8 mouse cellular contexts compared by ENCODE assay signal in genomic region chr7:44986879-44987718, GRCm38 (mm10). TPM values are rescaled to one million over a fixed set of nuclear protein-coding genes. Genes with fewer than 3 reads are reported as not detected.
A peak's percentile ranks its signal among the peaks of the same experiment; 100 is the strongest.
DNase-seq lines count a peak whose midpoint lies in the region; ATAC-seq and TF ChIP-seq lines count a peak whose summit lies in the region.

No protein-coding gene starts in this region.

- WGBS in kidney, embryonic 14.5 days, result under 1% methylated on average over 29 of the region's 29 CpGs
- under 1% methylated on average over 29 of the region's 29 CpGs for WGBS in intestine, embryonic 14.5 days

- H3K4me2 ChIP-seq in kidney, embryonic 14.5 days (replicated peaks; ENCODE audit: low read depth, low read length), result peak overlapping the region; percentile 68
- H3K4me2 ChIP-seq in intestine, embryonic 14.5 days (ENCODE audit: low read length), result peak overlapping the region; percentile 77
- H3K4me2 ChIP-seq in myocyte (ENCODE audit: low read depth), result peak overlapping the region; percentile 85

- peak overlapping the region; percentile 82 for H3K9ac ChIP-seq in kidney, embryonic 14.5 days (ENCODE audit: low read depth, low read length)
- peak overlapping the region; percentile 80 for H3K9ac ChIP-seq in intestine, embryonic 14.5 days (ENCODE audit: low read length)

- peaks cover 26% of the 10 kb centered on the region for H3K4me1 ChIP-seq in kidney, embryonic 14.5 days (ENCODE audit: control insufficient read depth, insufficient read depth, low read length)
- H3K4me1 ChIP-seq in intestine, embryonic 14.5 days (replicated peaks; ENCODE audit: control insufficient read depth, insufficient read depth, low read length), result peaks cover 22% of the 10 kb centered on the region

- H3K79me2 ChIP-seq in myocyte (ENCODE audit: control insufficient read depth, insufficient read depth), result peaks cover 57% of the 10 kb centered on the region

- TF ChIP-seq POLR2A in myocyte (IDR thresholded peaks at IDR 0.05; ENCODE audit: insufficient read length, low read depth), result peak; percentile 60

- DNase-seq in kidney, adult 11 months, result no peak
- peak; percentile 86 for DNase-seq in embryo, embryonic 10.5 days (ENCODE audit: low spot score)
- peak; percentile 91 for DNase-seq in intestine, embryonic 14.5 days (ENCODE audit: low spot score)
- no peak for DNase-seq in gastrocnemius, adult 18-20 months (ENCODE audit: low spot score)
- DNase-seq in right cerebral cortex, postnatal 25 days, result no peak
- no peak for DNase-seq in gastrocnemius, postnatal 14 days

- ATAC-seq in kidney, embryonic 14.5 days (ENCODE audit: low FRiP score, low TSS enrichment), result peak; percentile 21
- peak; percentile 34 for ATAC-seq in intestine, embryonic 14.5 days (replicated peaks; ENCODE audit: low FRiP score, low TSS enrichment, low read depth)

- peak overlapping the region; percentile 96 for H3K27ac ChIP-seq in kidney, embryonic 14.5 days (ENCODE audit: low read depth, low read length)
- peak overlapping the region; percentile 84 for H3K27ac ChIP-seq in intestine, embryonic 14.5 days (ENCODE audit: low read depth)

- peak overlapping the region; percentile 97 for H3K4me3 ChIP-seq in kidney, embryonic 14.5 days (ENCODE audit: low read length)
- H3K4me3 ChIP-seq in intestine, embryonic 14.5 days (ENCODE audit: low read depth, low read length), result peak overlapping the region; percentile 74
- H3K4me3 ChIP-seq in myocyte, result peak overlapping the region; percentile 55

- H3K36me3 ChIP-seq in kidney, embryonic 14.5 days (ENCODE audit: control insufficient read depth, insufficient read depth, low read length), result peaks cover 30% of the 10 kb centered on the region
- H3K36me3 ChIP-seq in intestine, embryonic 14.5 days (ENCODE audit: control insufficient read depth, insufficient read depth, low read length), result peaks cover 32% of the 10 kb centered on the region
- peaks cover 3% of the 10 kb centered on the region for H3K36me3 ChIP-seq in myocyte (ENCODE audit: control insufficient read depth, insufficient read depth)

- intact Hi-C loops in gastrocnemius, postnatal 14 days (cut with DNase I; ENCODE audit: low total_unique reads), result no loop called here

- H3K27me3 ChIP-seq in kidney, embryonic 14.5 days (ENCODE audit: control insufficient read depth, insufficient read depth, low read length), result no peaks in the 10 kb centered on the region
- H3K27me3 ChIP-seq in intestine, embryonic 14.5 days (replicated peaks; ENCODE audit: control insufficient read depth, insufficient read depth, low read length), result no peaks in the 10 kb centered on the region
- no peaks in the 10 kb centered on the region for H3K27me3 ChIP-seq in myocyte (ENCODE audit: control insufficient read depth, insufficient read depth, insufficient read length)

- peak overlapping the region; percentile 83 for H3ac ChIP-seq in myocyte (ENCODE audit: control insufficient read depth, insufficient read length)

- H3K9me3 ChIP-seq in kidney, embryonic 14.5 days (ENCODE audit: control insufficient read depth, low read length), result no peaks in the 10 kb centered on the region
- no peaks in the 10 kb centered on the region for H3K9me3 ChIP-seq in intestine, embryonic 14.5 days (ENCODE audit: control insufficient read depth, low read length)

TF ChIP-seq in myocyte, 11 proteins besides CTCF, POLR2A, EP300 and RAD21:
- TF ChIP-seq USF1 (IDR thresholded peaks at IDR 0.05; ENCODE audit: low read depth), result no peak
- no peak for TF ChIP-seq TCF12 (IDR thresholded peaks at IDR 0.05; ENCODE audit: insufficient read depth, poor library complexity, severe bottlenecking)
- TF ChIP-seq SRF (IDR thresholded peaks at IDR 0.05; ENCODE audit: control insufficient read depth, insufficient read length, low read depth), result no peak
- no peak for TF ChIP-seq REST (IDR thresholded peaks at IDR 0.05; ENCODE audit: insufficient read depth, insufficient read length)
- TF ChIP-seq MYOG (IDR thresholded peaks at IDR 0.05; ENCODE audit: control insufficient read depth in 1 of 3, insufficient read depth in 1 of 3, insufficient read length in 2 of 3, low read depth in 2 of 3), result peak in 1 of 3 experiments; percentile 40
- TF ChIP-seq MAX (IDR thresholded peaks at IDR 0.05; ENCODE audit: low read depth), result no peak
- no peak for TF ChIP-seq TCF3 (IDR thresholded peaks at IDR 0.05; ENCODE audit: insufficient read length, low read depth)
- peak; percentile 66 for TF ChIP-seq POLR2AphosphoS2 (IDR thresholded peaks at IDR 0.05; ENCODE audit: insufficient read length, low read depth)
- TF ChIP-seq E2F4 (IDR thresholded peaks at IDR 0.05; ENCODE audit: insufficient read depth), result no peak
- TF ChIP-seq MYOD1 (IDR thresholded peaks at IDR 0.05; ENCODE audit: control insufficient read depth in 1 of 3, insufficient read length in 2 of 3, low read depth in 2 of 3), result peak in 1 of 3 experiments; percentile 48
- no peak for TF ChIP-seq CEBPB (IDR thresholded peaks at IDR 0.05; ENCODE audit: insufficient read depth, poor library complexity, severe bottlenecking)

RNA-seq across cellular contexts. Expression of gene Prmt1, which starts 0.7 kb away (rescaled TPM):
- polyA plus RNA-seq in kidney, embryonic 14.5 days (2014; fragmentation: Nextera tagmentation; extraction: Ambion mirVana), result 258 and 308 TPM in 2 replicates
- polyA plus RNA-seq in intestine, embryonic 14.5 days (2014; fragmentation: Nextera tagmentation; extraction: Ambion mirVana), result 208 and 211 TPM in 2 replicates
- 729 TPM for polyA plus RNA-seq in myocyte (2012; fragmentation: generic; extraction: Trizol)
- total RNA-seq in gastrocnemius, adult 18-20 months (2021), result 100 to 1,000 TPM; 119 to 139 TPM
- 100 to 1,000 TPM; 144 to 227 TPM for total RNA-seq in gastrocnemius, postnatal 14 days (2021)

RNA-seq across cellular contexts. Expression of gene Irf3, which starts 10.3 kb away (rescaled TPM):
- polyA plus RNA-seq in kidney, embryonic 14.5 days (2014; fragmentation: Nextera tagmentation; extraction: Ambion mirVana), result 66.2 and 81.6 TPM in 2 replicates
- 84.3 and 91.7 TPM in 2 replicates for polyA plus RNA-seq in intestine, embryonic 14.5 days (2014; fragmentation: Nextera tagmentation; extraction: Ambion mirVana)
- polyA plus RNA-seq in myocyte (2012; fragmentation: generic; extraction: Trizol), result 45.1 TPM
- 10 to 100 TPM; 15.0 to 19.1 TPM for total RNA-seq in gastrocnemius, adult 18-20 months (2021)
- total RNA-seq in gastrocnemius, postnatal 14 days (2021), result 10 to 100 TPM; 20.0 to 22.2 TPM

RNA-seq across cellular contexts. Expression of gene Bcl2l12, which starts 11.4 kb away (rescaled TPM):
- 54.9 and 71.1 TPM in 2 replicates for polyA plus RNA-seq in kidney, embryonic 14.5 days (2014; fragmentation: Nextera tagmentation; extraction: Ambion mirVana)
- 54.3 and 55.2 TPM in 2 replicates for polyA plus RNA-seq in intestine, embryonic 14.5 days (2014; fragmentation: Nextera tagmentation; extraction: Ambion mirVana)
- 13.3 TPM for polyA plus RNA-seq in myocyte (2012; fragmentation: generic; extraction: Trizol)
- 1 to 10 TPM; 8.4 to 8.5 TPM for total RNA-seq in gastrocnemius, adult 18-20 months (2021)
- total RNA-seq in gastrocnemius, postnatal 14 days (2021), result 10 to 100 TPM in 1 of 2 experiments, 1 to 10 TPM in 1; 10.0 to 10.6 TPM

RNA-seq across cellular contexts. Expression of gene Cpt1c, which starts 12.4 kb away (rescaled TPM):
- polyA plus RNA-seq in kidney, embryonic 14.5 days (2014; fragmentation: Nextera tagmentation; extraction: Ambion mirVana), result 13.7 and 19.2 TPM in 2 replicates
- polyA plus RNA-seq in intestine, embryonic 14.5 days (2014; fragmentation: Nextera tagmentation; extraction: Ambion mirVana), result 21.9 and 24.7 TPM in 2 replicates
- 2.7 TPM for polyA plus RNA-seq in myocyte (2012; fragmentation: generic; extraction: Trizol)
- 1 to 10 TPM in 1 of 2 experiments, under 1 TPM in 1; 0.64 to 1.4 TPM for total RNA-seq in gastrocnemius, adult 18-20 months (2021)
- total RNA-seq in gastrocnemius, postnatal 14 days (2021), result 1 to 10 TPM; 2.3 to 2.7 TPM

RNA-seq across cellular contexts. Expression of gene Scaf1, which starts 29.1 kb away (rescaled TPM):
- 46.5 and 54.0 TPM in 2 replicates for polyA plus RNA-seq in kidney, embryonic 14.5 days (2014; fragmentation: Nextera tagmentation; extraction: Ambion mirVana)
- polyA plus RNA-seq in intestine, embryonic 14.5 days (2014; fragmentation: Nextera tagmentation; extraction: Ambion mirVana), result 45.3 and 49.4 TPM in 2 replicates
- polyA plus RNA-seq in myocyte (2012; fragmentation: generic; extraction: Trizol), result 56.7 TPM
- 10 to 100 TPM; 41.3 to 46.2 TPM for total RNA-seq in gastrocnemius, adult 18-20 months (2021)
- total RNA-seq in gastrocnemius, postnatal 14 days (2021), result 10 to 100 TPM; 35.6 to 40.1 TPM

Comparison
In these comparisons a context has a peak if more than half of its experiments do, and no peak if none do; other contexts are left out.
1. DNase-seq: peak in embryo, embryonic 10.5 days (single experiment) and intestine, embryonic 14.5 days (single experiment); none in kidney, adult 11 months (single experiment), gastrocnemius, adult 18-20 months (single experiment), right cerebral cortex, postnatal 25 days (single experiment) and gastrocnemius, postnatal 14 days (single experiment).
2. Peak in every context shown above with its lines, with median percentiles within 50 percentile points of each other: H3K4me2 ChIP-seq and H3K4me3 ChIP-seq.